Mouse (Mus musculus) midbrain, embryonic 16.5 days (tissue): Measurements from ENCODE around the gene Vegfb. TPM values are rescaled to one million over a fixed set of nuclear protein-coding genes. Genes with fewer than 3 reads are reported as not detected.

ENCODE experiments used
- ATAC-seq: fragments of 200-750 bp; cut with Nextera tagmentation; 2 replicates; pipeline ENCODE4 v1.8.0; 2017; ENCODE audit warnings: moderate TSS enrichment
- H3K27ac ChIP-seq: fragments of 300-500 bp; sonication (generic); 2 replicates; pipeline ENCODE4 v1.5.1; 2014; ENCODE audit warnings: mild to moderate bottlenecking, low read length, mixed read lengths
- H3K27me3 ChIP-seq: fragments of 300-500 bp; sonication (generic); 2 replicates; pipeline ENCODE4 v1.6.1; 2014; ENCODE audit warnings: low read depth, low read length, mixed read lengths; ENCODE audit not compliant: control insufficient read depth, insufficient read depth
- H3K36me3 ChIP-seq: fragments of 300-500 bp; sonication (generic); 2 replicates; pipeline ENCODE4 v1.6.1; 2014; ENCODE audit warnings: mild to moderate bottlenecking, low read length, moderate library complexity, mixed read lengths; ENCODE audit not compliant: control insufficient read depth, insufficient read depth
- H3K4me1 ChIP-seq: fragments of 300-500 bp; sonication (generic); 2 replicates; pipeline ENCODE4 v1.6.1; 2014; ENCODE audit warnings: mild to moderate bottlenecking, low read length, mixed read lengths; ENCODE audit not compliant: control insufficient read depth, insufficient read depth
- H3K4me2 ChIP-seq: fragments of 300-500 bp; sonication (generic); 2 replicates; pipeline ENCODE4 v1.6.1; 2014; ENCODE audit warnings: mild to moderate bottlenecking, low read length, mixed read lengths
- H3K4me3 ChIP-seq: fragments of 300-500 bp; sonication (generic); 2 replicates; pipeline ENCODE4 v1.5.1; 2014; ENCODE audit warnings: low read depth, mild to moderate bottlenecking, low read length, moderate library complexity, mixed read lengths
- H3K9ac ChIP-seq: fragments of 300-500 bp; sonication (generic); 2 replicates; pipeline ENCODE4 v1.6.1; 2014; ENCODE audit warnings: low read depth, low read length, mixed read lengths
- H3K9me3 ChIP-seq: fragments of 300-500 bp; sonication (generic); replicated peaks from 2 replicates; pipeline ENCODE4 v1.6.1; 2014; ENCODE audit warnings: mild to moderate bottlenecking, low read length, mixed read lengths; ENCODE audit not compliant: control insufficient read depth, poor library complexity, severe bottlenecking
- WGBS: fragments of 180-500 bp; shearing (Covaris S2); extraction: QIAGEN DNeasy Blood & Tissue Kit; methylation state at CpG from one replicate; pipeline ENCODE4 v1.1.7; 2014; 5-methylcytosine and 5-hydroxymethylcytosine counted together
- polyA plus RNA-seq: library from polyadenylated mRNA; unstranded; fragments of >200 nt; fragmentation: Nextera tagmentation; extraction: Ambion mirVana; gene quantifications from 2 replicates; pipeline ENCODE4 v1.2.1, GENCODE M21; 2015

Vegfb gene
- polyA plus RNA-seq, 1 experiment from 2014 or later, result 57.8 TPM

DNA sequence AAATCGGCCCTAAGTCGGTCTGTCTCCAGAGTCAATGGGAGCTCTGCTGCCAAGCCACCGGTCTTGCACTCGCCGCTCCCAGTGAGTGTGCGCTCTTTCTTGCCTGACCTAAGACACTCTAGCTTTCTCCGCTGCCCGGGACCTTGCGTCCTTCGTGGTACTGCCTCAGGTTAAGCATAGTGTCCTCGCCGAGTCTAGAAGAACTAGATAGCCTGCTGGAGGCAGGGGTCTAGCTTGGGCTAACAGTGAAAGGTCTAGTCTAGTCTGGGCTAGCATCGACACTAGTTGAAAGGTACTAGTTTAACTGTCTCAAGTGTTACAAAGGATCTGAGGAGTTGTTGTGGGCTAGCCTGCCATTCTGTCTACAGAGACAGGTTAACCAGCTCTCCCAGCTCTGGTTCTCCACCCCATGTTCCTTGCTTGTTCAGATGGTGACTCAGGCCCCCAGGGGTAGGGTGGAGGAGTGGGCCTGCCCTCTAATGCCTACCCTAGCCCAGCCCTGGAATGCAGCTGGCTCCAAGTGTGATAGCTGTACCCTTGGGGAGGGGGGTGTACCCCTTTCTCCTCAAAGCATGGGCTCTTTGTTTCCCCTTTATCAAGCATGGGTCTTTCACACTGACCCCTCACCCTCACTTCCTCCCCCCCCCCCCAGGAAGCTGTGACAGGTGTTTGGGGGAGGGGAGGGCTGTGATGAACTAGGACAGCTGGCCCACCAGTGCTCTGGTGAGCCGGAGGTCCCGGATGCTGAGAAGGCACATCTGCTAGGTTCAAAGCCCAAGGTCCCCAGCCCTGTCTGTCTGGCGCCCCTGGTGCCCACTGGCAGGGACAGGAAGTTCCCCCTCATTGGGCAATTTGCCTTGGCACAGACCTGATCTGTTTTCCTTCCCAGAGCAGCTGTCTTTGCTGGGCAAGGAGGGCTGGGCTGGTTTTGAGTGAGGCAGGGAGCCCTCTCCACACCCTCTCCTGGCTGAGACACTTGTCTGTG, 11.6 kb downstream of the Vegfb start, which contains the start of gene Plcb3:
TSS of gene Plcb3 (minus strand) at position 934 of the 985 bp plus-strand sequence.
- Histone ChIP-seq H3K9ac (peak within 1 kb of the TSS; percentile 77), H3K4me3 (peak within 1 kb of the TSS; percentile 72), H3K9me3 (no peaks in the 10 kb centered on the region), H3K27me3 (no peaks in the 10 kb centered on the region; the same call in 1 of the 2 replicates), H3K4me2 (peak within 1 kb of the TSS; percentile 84), H3K27ac (peak within 1 kb of the TSS; percentile 85), H3K36me3 (peaks cover 6% of the 10 kb centered on the region), H3K4me1 (peaks cover 38% of the 10 kb centered on the region)
- WGBS, result under 1% methylated on average over 16 of the region's 16 CpGs
- no peak for ATAC-seq

DNA sequence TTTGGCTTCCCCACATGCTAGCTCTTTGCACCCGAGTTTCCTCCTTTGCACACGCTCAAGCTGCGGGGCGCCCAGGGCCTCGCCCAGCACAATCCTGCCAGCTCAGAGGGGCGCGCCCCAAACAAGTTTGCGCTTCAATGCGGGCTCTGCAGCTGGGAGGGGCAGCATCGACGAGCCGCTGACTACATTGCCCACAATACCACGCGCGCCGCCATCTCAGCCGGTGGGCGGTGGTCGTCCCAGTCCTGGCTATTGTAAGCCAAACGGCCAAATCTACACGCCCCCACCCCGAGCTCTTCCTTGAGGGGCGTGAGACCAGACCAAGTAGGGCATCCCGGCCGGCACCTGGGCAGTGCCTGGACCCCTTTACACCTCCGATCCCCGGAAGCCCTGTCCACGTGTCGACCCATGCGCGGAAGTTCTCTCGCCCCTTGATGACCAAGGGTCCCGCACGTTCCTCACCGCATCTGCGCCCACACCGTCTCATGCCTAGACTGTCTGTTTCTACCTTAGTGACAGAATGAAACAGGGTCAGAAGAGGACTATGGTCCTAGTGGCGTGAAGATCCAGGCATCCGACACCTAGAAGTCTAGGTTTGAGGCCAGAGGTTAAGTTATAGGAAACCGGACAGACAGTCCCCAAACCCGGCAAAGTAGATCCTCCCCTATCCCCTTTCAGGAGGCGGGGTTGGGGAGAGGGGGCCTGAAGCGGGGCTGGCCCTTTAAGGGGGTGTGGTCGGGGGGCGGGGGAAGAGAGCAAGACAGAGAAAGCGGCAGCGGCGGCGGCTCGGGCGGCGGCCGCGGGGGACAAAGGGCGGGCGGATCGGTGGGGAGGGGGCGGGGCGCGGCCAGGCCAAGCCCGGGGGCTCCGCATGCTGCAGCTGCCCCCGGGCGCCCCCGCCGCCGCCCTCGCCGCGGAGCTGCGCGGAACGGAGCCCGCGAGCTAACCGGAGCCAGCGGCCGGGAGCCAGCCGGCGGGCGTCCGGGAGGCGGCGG, 12.9 kb downstream of the Vegfb start, which contains the start of gene Ppp1r14b:
TSS of gene Ppp1r14b (plus strand) at position 758 of the 995 bp plus-strand sequence.
- H3K27me3 ChIP-seq, result peaks cover 13% of the 10 kb centered on the region
- peak within 1 kb of the TSS; percentile 77 for H3K9ac ChIP-seq
- ATAC-seq, result peak; percentile 72
- H3K4me1 ChIP-seq, result peaks cover 46% of the 10 kb centered on the region
- peaks cover 6% of the 10 kb centered on the region for H3K36me3 ChIP-seq
- peak within 1 kb of the TSS; percentile 72 for H3K4me3 ChIP-seq
- no peaks in the 10 kb centered on the region for H3K9me3 ChIP-seq
- H3K27ac ChIP-seq, result peak within 1 kb of the TSS; percentile 85
- under 1% methylated on average over 43 of the region's 84 CpGs for WGBS
- H3K4me2 ChIP-seq, result peak within 1 kb of the TSS; percentile 84

GRCm38 (mm10) chr19:6973581-6974190, 13.8 kb downstream of the Vegfb start:
- Histone ChIP-seq H3K9ac (peak overlapping the region; percentile 77), H3K27ac (peak overlapping the region; percentile 85), H3K4me3 (peak overlapping the region; percentile 72), H3K4me2 (peak overlapping the region; percentile 84), H3K4me1 (peaks cover 38% of the 10 kb centered on the region), H3K36me3 (peaks cover 6% of the 10 kb centered on the region), H3K27me3 (peaks cover 16% of the 10 kb centered on the region), H3K9me3 (no peaks in the 10 kb centered on the region)
- no peak for ATAC-seq
- 35% methylated on average over 12 of the region's 12 CpGs for WGBS

- Histone ChIP-seq H3K4me3 (no peak overlapping the region), H3K4me2 (no peak overlapping the region), H3K9me3 (no peaks in the 10 kb centered on the region), H3K27ac (no peak overlapping the region), H3K27me3 (peaks cover 21% of the 10 kb centered on the region), H3K36me3 (peaks cover 2% of the 10 kb centered on the region), H3K9ac (no peak overlapping the region), H3K4me1 (peaks cover 26% of the 10 kb centered on the region)
- 82% methylated on average over 13 of the region's 13 CpGs for WGBS
- no peak for ATAC-seq
Measured at GRCm38 (mm10) chr19:6972247-6972917, 15.1 kb downstream of the Vegfb start.

DNA sequence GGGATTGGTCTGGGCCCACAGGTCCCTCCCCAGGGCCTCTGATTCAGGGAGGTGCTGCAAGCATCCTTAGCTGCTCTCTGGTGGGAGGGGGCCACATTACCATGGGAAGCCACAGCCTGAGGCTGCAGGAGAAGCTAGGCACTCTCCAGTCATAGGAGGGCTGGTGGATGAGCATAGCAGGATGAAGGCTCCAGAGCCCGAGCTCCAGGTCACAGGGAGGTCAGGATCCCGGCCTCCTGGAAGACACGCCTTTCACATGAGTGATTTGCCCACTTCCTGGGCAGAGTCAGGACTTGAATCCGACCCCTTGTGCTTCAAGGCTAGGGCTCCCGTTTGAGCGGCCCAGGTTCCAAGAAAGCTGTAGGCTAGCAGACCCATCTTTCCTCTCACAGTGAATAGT, 15.8 kb downstream of the Vegfb start:
- Histone ChIP-seq H3K9me3 (no peaks in the 10 kb centered on the region), H3K27me3 (peaks cover 21% of the 10 kb centered on the region), H3K9ac (no peak overlapping the region), H3K4me1 (peaks cover 20% of the 10 kb centered on the region), H3K4me3 (no peak overlapping the region), H3K4me2 (no peak overlapping the region), H3K36me3 (no peaks in the 10 kb centered on the region), H3K27ac (no peak overlapping the region)
- WGBS, result 56% methylated on average over 6 of the region's 6 CpGs
- no peak for ATAC-seq

GRCm38 (mm10) chr19:6970460-6971085, 16.9 kb downstream of the Vegfb start:
- peaks cover 15% of the 10 kb centered on the region for H3K4me1 ChIP-seq
- no peak overlapping the region for H3K4me3 ChIP-seq
- H3K9ac ChIP-seq, result peak overlapping the region; percentile 31; the same call in 1 of the 2 replicates
- no peaks in the 10 kb centered on the region for H3K36me3 ChIP-seq
- H3K9me3 ChIP-seq, result no peaks in the 10 kb centered on the region
- H3K27me3 ChIP-seq, result peaks cover 21% of the 10 kb centered on the region
- 22% methylated on average over 11 of the region's 11 CpGs for WGBS
- no peak for ATAC-seq
- H3K4me2 ChIP-seq, result no peak overlapping the region
- H3K27ac ChIP-seq, result no peak overlapping the region

DNA sequence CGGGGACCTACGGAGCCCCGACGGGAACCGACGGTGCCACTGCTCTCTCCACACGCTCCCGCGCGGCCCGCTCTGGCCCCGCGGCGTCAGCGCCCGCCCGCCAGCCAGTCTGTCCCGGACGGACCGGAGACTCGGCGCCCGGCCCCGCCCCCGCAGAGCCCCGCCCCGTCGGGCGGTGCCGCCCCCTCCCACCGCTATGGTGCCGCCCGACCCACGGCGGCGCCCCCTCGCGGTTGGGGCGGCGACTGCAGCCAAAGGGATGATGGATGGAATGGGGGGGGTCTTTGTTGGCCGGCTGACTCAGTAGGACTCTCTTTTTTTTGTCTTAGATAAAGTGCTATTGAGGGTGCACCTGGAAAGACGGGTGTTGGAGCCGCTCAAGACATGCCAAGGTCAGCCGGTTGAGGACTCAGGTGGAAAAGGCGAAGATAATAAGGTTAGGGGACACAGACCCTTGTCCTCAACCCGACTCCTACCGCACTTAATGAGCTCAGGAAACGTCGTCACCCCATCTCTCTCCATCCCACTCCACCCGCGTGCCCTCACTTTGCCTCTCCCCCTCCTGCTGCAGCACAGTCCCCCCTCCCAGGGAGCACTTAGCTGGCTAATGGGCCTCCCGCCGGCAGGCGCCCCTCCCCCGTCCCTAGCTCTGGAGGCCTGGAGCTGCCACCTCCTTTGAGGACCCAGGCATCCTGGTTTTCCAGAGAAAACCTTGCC, 17.6 kb downstream of the Vegfb start:
- Histone ChIP-seq H3K27me3 (peaks cover 21% of the 10 kb centered on the region), H3K9me3 (no peaks in the 10 kb centered on the region), H3K4me2 (peak overlapping the region; percentile 44), H3K27ac (no peak overlapping the region), H3K4me1 (peaks cover 15% of the 10 kb centered on the region), H3K4me3 (peak overlapping the region; percentile 40), H3K9ac (peak overlapping the region; percentile 38; the same call in 1 of the 2 replicates), H3K36me3 (no peaks in the 10 kb centered on the region)
- ATAC-seq, result no peak
- under 1% methylated on average over 44 of the region's 55 CpGs for WGBS
